Mouse (Mus musculus) midbrain, embryonic 11.5 days (tissue): Measurements from ENCODE around the gene Chd9. TPM values are rescaled to one million over a fixed set of nuclear protein-coding genes. Genes with fewer than 3 reads are reported as not detected.

Experiments
- ATAC-seq: fragments of 200-750 bp; cut with Nextera tagmentation; 2 replicates; pipeline ENCODE4 v1.8.0; 2017; ENCODE audit warnings: moderate TSS enrichment, moderate library complexity; ENCODE audit not compliant: low FRiP score
- DNase-seq: peaks from one replicate; pipeline ENCODE4 v3.0.0; 2015; ENCODE audit warnings: low spot score; ENCODE audit errors: missing footprints
- H3K27ac ChIP-seq: fragments of 300-500 bp; sonication (generic); 2 replicates; pipeline ENCODE4 v1.5.1; 2014; ENCODE audit warnings: low read depth, low read length
- H3K27me3 ChIP-seq: fragments of 300-500 bp; sonication (generic); 2 replicates; pipeline ENCODE4 v1.6.1; 2014; ENCODE audit warnings: mild to moderate bottlenecking, low read length, moderate library complexity, mixed read lengths; ENCODE audit not compliant: control insufficient read depth, insufficient read depth
- H3K36me3 ChIP-seq: fragments of 300-500 bp; sonication (generic); 2 replicates; pipeline ENCODE4 v1.6.1; 2014; ENCODE audit warnings: mild to moderate bottlenecking, low read length, moderate library complexity, mixed read lengths; ENCODE audit not compliant: control insufficient read depth, insufficient read depth
- H3K4me1 ChIP-seq: fragments of 300-500 bp; sonication (generic); 2 replicates; pipeline ENCODE4 v1.6.1; 2014; ENCODE audit warnings: low read length; ENCODE audit not compliant: control insufficient read depth, insufficient read depth
- H3K4me2 ChIP-seq: fragments of 300-500 bp; sonication (generic); 2 replicates; pipeline ENCODE4 v1.6.1; 2014; ENCODE audit warnings: mild to moderate bottlenecking, moderate library complexity
- H3K4me3 ChIP-seq: fragments of 300-500 bp; sonication (generic); 2 replicates; pipeline ENCODE4 v1.5.1; 2014; ENCODE audit warnings: low read depth, low read length
- H3K9ac ChIP-seq: fragments of 300-500 bp; sonication (generic); 2 replicates; pipeline ENCODE4 v1.6.1; 2014; ENCODE audit warnings: low read length
- H3K9me3 ChIP-seq: fragments of 300-500 bp; sonication (generic); 2 replicates; pipeline ENCODE4 v1.6.1; 2016; ENCODE audit warnings: low read length; ENCODE audit not compliant: control insufficient read depth
- WGBS: fragments of 180-500 bp; shearing (Covaris S2); extraction: QIAGEN DNeasy Blood & Tissue Kit; methylation state at CpG from one replicate; pipeline ENCODE4 v1.1.7; 2014; 5-methylcytosine and 5-hydroxymethylcytosine counted together
- polyA plus RNA-seq: library from polyadenylated mRNA; unstranded; fragments of >200 nt; fragmentation: Nextera tagmentation; extraction: Ambion mirVana; gene quantifications from 2 replicates; pipeline ENCODE4 v1.2.1, GENCODE M21; 2014

Gene Chd9
- polyA plus RNA-seq, 1 experiment from 2014 or later: 35.8 TPM

DNA sequence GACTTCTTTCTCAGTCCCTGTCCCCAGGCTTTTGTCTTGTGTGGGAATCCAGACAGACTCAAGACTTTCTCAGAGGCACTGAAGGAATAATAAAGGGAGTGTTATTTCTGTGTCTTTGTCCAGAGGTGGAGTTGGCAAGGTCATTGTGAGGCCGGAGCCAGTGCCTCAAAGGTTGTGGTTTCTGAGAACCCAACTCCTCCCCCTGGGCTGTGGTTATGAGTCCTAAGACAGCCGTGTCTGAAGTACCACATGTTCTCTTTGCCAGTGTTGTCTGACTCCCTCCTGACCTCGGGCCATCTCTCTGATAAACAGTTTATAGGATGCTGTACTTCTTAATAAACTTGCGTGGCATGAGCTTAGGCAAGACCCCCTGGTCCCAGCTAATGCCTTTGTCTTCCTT is 237.0 kb downstream of the Chd9 start:
- H3K4me1 ChIP-seq: no peaks in the 10 kb centered on the region
- no peak overlapping the region for H3K4me2 ChIP-seq
- H3K36me3 ChIP-seq: no peaks in the 10 kb centered on the region
- no peak overlapping the region for H3K4me3 ChIP-seq
- no peak for DNase-seq
- H3K27ac ChIP-seq: no peak overlapping the region
- 90% methylated on average over 4 of the region's 4 CpGs for WGBS
- no peaks in the 10 kb centered on the region for H3K27me3 ChIP-seq
- ATAC-seq: no peak
- H3K9ac ChIP-seq: no peak overlapping the region
- no peaks in the 10 kb centered on the region for H3K9me3 ChIP-seq

- Histone ChIP-seq H3K27ac (no peak overlapping the region), H3K4me1 (peaks cover 4% of the 10 kb centered on the region), H3K9me3 (no peaks in the 10 kb centered on the region), H3K9ac (peak overlapping the region; percentile 24; the same call in 1 of the 2 replicates), H3K4me2 (peak overlapping the region; percentile 66), H3K27me3 (no peaks in the 10 kb centered on the region), H3K36me3 (no peaks in the 10 kb centered on the region), H3K4me3 (peak overlapping the region; percentile 69)
- WGBS: 10% methylated on average over 10 of the region's 10 CpGs
- DNase-seq (no peak), ATAC-seq (no peak; the same call in 1 of the 2 replicates)
Observed at GRCm38 (mm10) chr8:91069407-91069806, 241.3 kb downstream of the Chd9 start.

DNA sequence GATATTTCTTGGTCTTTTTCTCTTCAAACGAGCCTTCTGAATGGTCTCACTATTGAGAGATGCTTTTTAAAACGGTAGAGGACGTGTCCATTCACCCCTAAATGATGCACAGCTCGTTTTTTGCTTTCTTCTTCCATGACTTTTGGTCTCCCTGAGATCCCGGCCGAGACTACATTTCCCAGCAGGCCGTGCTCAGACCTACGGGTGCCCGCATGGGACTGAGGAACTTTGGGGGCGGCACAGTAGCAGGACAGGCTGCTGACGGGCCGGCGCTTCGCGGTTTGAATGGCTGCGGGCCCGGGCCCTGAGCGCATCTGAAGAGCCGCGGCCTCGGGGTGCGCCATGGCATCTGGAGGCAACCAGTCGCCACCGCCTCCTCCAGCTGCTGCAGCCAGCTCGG is 241.7 kb downstream of the Chd9 start, which contains the start of gene Rbl2:
Gene Rbl2, plus strand, starts transcription at position 224 of the 400 bp plus-strand sequence.
- Histone ChIP-seq H3K27ac (0 out of 2 replicates have a peak within 1 kb of the TSS, but pooled peaks have one; percentile 22), H3K9ac (peak within 1 kb of the TSS; percentile 73), H3K4me3 (peak within 1 kb of the TSS; percentile 69), H3K27me3 (no peaks in the 10 kb centered on the region), H3K4me1 (peaks cover 4% of the 10 kb centered on the region), H3K36me3 (no peaks in the 10 kb centered on the region), H3K4me2 (peak within 1 kb of the TSS; percentile 66), H3K9me3 (no peaks in the 10 kb centered on the region)
- DNase-seq (peak; percentile 100), ATAC-seq (peak; percentile 97)
- under 1% methylated on average over 25 of the region's 25 CpGs for WGBS

- Histone ChIP-seq H3K36me3 (no peaks in the 10 kb centered on the region), H3K27ac (0 out of 2 replicates have a peak overlapping the region, but pooled peaks have one; percentile 22), H3K4me3 (peak overlapping the region; percentile 69), H3K27me3 (no peaks in the 10 kb centered on the region), H3K4me1 (peaks cover 4% of the 10 kb centered on the region), H3K9ac (peak overlapping the region; percentile 73), H3K9me3 (no peaks in the 10 kb centered on the region), H3K4me2 (peak overlapping the region; percentile 66)
- WGBS: under 1% methylated on average over 34 of the region's 34 CpGs
- ATAC-seq: peak; percentile 82
- peak; percentile 96 for DNase-seq
Observed at GRCm38 (mm10) chr8:91070275-91070859, 242.2 kb downstream of the Chd9 start.

DNA sequence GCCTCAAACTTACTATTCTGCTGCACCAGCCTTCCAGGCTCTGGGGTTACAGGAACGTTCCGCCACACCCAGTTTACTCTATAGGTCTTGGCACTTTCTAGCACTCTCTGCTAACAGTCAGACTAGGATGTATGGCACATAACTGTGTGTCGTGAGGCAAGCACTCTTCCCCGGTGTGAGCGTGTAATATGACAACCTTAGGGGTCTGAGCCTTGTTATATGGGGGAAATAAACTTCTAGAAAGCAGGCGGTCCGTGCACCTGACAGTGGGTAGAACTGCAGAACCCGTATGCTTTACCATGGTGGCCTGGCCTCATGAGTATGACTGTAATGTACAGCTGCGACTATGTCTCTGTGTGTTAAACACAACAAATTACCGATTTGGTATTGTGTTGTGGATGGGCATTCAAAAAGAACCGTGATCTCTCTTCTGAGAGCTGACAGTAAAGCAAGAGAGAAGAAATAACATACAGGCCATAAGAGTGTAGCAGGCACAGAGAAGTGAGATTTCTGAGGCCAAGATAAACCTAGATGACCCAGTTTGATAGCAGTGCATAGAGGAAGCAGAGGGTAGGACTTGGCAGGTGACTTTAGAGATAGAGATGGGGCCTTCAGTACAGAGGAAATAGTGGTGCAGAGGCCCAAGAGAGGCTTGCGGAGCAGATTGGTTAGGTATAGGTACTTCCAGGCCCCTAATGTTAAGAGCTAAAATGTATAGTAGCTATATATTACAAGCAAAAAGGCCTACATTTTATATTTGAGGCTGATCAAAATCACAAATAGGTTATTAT is 249.1 kb downstream of the Chd9 start:
- no peak overlapping the region for H3K4me2 ChIP-seq
- no peaks in the 10 kb centered on the region for H3K9me3 ChIP-seq
- no peaks in the 10 kb centered on the region for H3K4me1 ChIP-seq
- no peaks in the 10 kb centered on the region for H3K27me3 ChIP-seq
- DNase-seq: no peak
- H3K4me3 ChIP-seq: no peak overlapping the region
- no peak overlapping the region for H3K9ac ChIP-seq
- 93% methylated on average over 12 of the region's 12 CpGs for WGBS
- H3K36me3 ChIP-seq: no peaks in the 10 kb centered on the region; the same call in 1 of the 2 replicates
- H3K27ac ChIP-seq: no peak overlapping the region
- ATAC-seq: no peak

DNA sequence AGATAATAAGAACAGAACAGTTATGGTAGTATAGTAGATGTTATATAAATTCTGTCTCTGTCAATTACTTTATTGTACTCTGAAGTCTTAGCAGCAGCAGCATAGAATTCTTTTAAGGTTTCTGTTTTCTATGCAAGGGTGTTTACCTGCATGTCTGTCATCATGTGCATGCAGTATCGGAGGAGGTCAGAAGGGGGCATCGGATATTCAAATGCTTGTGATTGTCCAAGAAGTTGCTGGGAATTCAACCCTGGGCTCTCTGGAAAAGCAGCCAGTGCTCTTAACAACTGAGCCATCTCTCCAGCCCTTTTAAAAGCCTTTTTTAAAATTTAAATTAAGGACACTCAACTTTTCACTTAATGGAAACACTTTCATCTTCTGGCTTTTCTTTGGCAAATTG is 251.5 kb downstream of the Chd9 start:
- 93% methylated on average over 2 of the region's 2 CpGs for WGBS
- ATAC-seq: no peak
- Histone ChIP-seq H3K27ac (no peak overlapping the region), H3K4me3 (no peak overlapping the region), H3K27me3 (no peaks in the 10 kb centered on the region), H3K4me2 (no peak overlapping the region), H3K4me1 (no peaks in the 10 kb centered on the region), H3K9me3 (no peaks in the 10 kb centered on the region), H3K9ac (no peak overlapping the region), H3K36me3 (no peaks in the 10 kb centered on the region; the same call in 1 of the 2 replicates)
- DNase-seq: no peak

- Histone ChIP-seq H3K4me1 (no peaks in the 10 kb centered on the region), H3K4me2 (no peak overlapping the region), H3K36me3 (no peaks in the 10 kb centered on the region; the same call in 1 of the 2 replicates), H3K27ac (no peak overlapping the region), H3K4me3 (no peak overlapping the region), H3K27me3 (no peaks in the 10 kb centered on the region), H3K9me3 (no peaks in the 10 kb centered on the region), H3K9ac (no peak overlapping the region)
- WGBS: 90% methylated on average over 7 of the region's 7 CpGs
- no peak for DNase-seq
- ATAC-seq: no peak
Observed at GRCm38 (mm10) chr8:91081911-91082310, 253.8 kb downstream of the Chd9 start.

DNA sequence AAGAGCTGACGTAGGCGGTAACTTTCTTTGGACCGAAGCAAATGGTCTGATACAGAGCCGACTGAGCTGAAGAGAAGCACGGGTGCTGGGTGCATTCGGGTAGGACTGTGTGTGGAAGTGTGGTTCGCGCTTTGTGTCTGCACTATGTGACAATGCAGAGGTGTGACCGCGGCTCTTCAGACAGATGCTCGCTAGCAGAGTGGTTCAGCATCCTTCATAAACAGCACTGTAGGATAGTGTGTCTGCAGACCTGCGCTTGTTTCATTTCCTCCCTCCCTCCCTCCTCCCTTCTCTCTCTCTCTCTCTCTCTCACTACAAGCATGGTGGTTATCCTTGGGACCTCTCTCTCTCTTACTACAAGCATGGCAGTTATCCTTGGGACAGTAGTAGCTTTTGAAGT is 254.3 kb downstream of the Chd9 start:
- Histone ChIP-seq H3K27ac (no peak overlapping the region), H3K4me3 (no peak overlapping the region)
- 93% methylated on average over 12 of the region's 12 CpGs for WGBS

DNA sequence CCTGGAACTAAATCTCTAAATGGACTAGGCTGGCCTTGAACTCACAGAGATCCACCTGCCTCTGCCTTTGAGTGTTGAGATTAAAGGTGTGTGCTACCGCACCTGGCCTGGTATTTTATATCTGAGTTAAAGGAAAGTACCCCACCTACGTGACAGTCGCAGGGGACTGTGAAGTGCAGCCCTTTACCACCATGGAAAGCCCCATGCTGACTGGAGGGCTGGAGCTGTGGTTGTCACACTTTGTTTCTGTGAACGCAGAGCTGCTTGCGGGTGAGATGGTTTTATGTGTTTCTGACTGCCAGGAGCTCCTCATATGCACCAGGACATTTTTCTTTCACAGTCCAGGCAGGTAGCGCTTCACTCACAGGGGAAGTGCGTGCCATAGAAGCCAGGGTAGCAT is 260.3 kb downstream of the Chd9 start:
- no peak for ATAC-seq
- Histone ChIP-seq H3K27ac (no peak overlapping the region), H3K4me2 (no peak overlapping the region), H3K36me3 (no peaks in the 10 kb centered on the region; the same call in 1 of the 2 replicates), H3K27me3 (no peaks in the 10 kb centered on the region), H3K4me3 (no peak overlapping the region), H3K4me1 (no peaks in the 10 kb centered on the region), H3K9me3 (no peaks in the 10 kb centered on the region), H3K9ac (no peak overlapping the region)
- no peak for DNase-seq
- 91% methylated on average over 7 of the region's 7 CpGs for WGBS

More for the DNA sequence above, 254.3 kb downstream of the Chd9 start:
- H3K4me2 ChIP-seq: no peak overlapping the region
- DNase-seq (no peak), ATAC-seq (no peak)
- no peak overlapping the region for H3K9ac ChIP-seq
- no peaks in the 10 kb centered on the region for H3K4me1 ChIP-seq
- no peaks in the 10 kb centered on the region for H3K9me3 ChIP-seq
- no peaks in the 10 kb centered on the region for H3K27me3 ChIP-seq
- no peaks in the 10 kb centered on the region; the same call in 1 of the 2 replicates for H3K36me3 ChIP-seq
